Mouse (Mus musculus) bone marrow, adult 2 months (tissue): ENCODE measurements around the gene Zfp184.

Source experiments
- CTCF ChIP-seq: fragments of 200-500 bp; IDR thresholded peaks from 2 replicates; pipeline ENCODE4 v1.5.1; 2011; ENCODE audit warnings: low read length, control low read depth; ENCODE audit not compliant: control insufficient read depth, insufficient read depth
- POLR2A ChIP-seq: fragments of 200-500 bp; IDR thresholded peaks from 2 replicates; pipeline ENCODE4 v1.6.1; 2011; ENCODE audit warnings: low read depth, mild to moderate bottlenecking, control low read depth, low read length, borderline replicate concordance; ENCODE audit not compliant: control insufficient read depth

GRCm38 (mm10) chr13:21935833-21936232, 9.1 kb upstream of the Zfp184 start:
- TF ChIP-seq CTCF (no peak), POLR2A (no peak)
